Mouse (Mus musculus) thymus, postnatal 14 days (tissue): Measurements from ENCODE around the gene Usp40.
A peak's percentile ranks its signal among the peaks of the same experiment; 100 is the strongest.
"Not testable (repeated sequence)": the region's sequence is repeated elsewhere in the genome, so short reads cannot be mapped to it uniquely, and the experiment has no call there.

ENCODE experiments used
- DNase-seq: peaks from one replicate; pipeline ENCODE4 v3.0.0; 2021

The Usp40 gene

GRCm38 (mm10) chr1:88008211-88008697 lies at the start of gene Usp40:
Gene Usp40, minus strand, starts transcription at chr1:88008551.
- peak; percentile 80 for DNase-seq

GRCm38 (mm10) chr1:88055088-88055487 lies 46.7 kb upstream of the Usp40 start, which contains the start of gene Ugt1a10:
Gene Ugt1a10, plus strand, starts transcription at chr1:88055388.
- DNase-seq, result no peak

- DNase-seq, result not testable (repeated sequence)
Measured at GRCm38 (mm10) chr1:88047408-88047807, 39.1 kb upstream of the Usp40 start.

- DNase-seq, result not testable (repeated sequence)
Measured at GRCm38 (mm10) chr1:88044832-88045437, 36.6 kb upstream of the Usp40 start.

GRCm38 (mm10) chr1:88043044-88043443 lies 34.7 kb upstream of the Usp40 start:
- DNase-seq, result not testable (repeated sequence)

GRCm38 (mm10) chr1:88025244-88025643 lies 16.9 kb upstream of the Usp40 start:
- DNase-seq, result not testable (repeated sequence)

GRCm38 (mm10) chr1:88015371-88015770 lies 7.0 kb upstream of the Usp40 start:
- DNase-seq, result no peak

- no peak for DNase-seq
Measured at GRCm38 (mm10) chr1:88014671-88015070, 6.3 kb upstream of the Usp40 start.

- DNase-seq, result no peak
Measured at GRCm38 (mm10) chr1:88014194-88014593, 5.8 kb upstream of the Usp40 start.

GRCm38 (mm10) chr1:88013726-88014125 lies 5.4 kb upstream of the Usp40 start:
- no peak for DNase-seq

- no peak for DNase-seq
Measured at GRCm38 (mm10) chr1:88009521-88009920, 1.2 kb upstream of the Usp40 start.

GRCm38 (mm10) chr1:88008735-88009134 lies 384 bp upstream of the Usp40 start:
- DNase-seq, result no peak

GRCm38 (mm10) chr1:88007692-88008210 lies 600 bp downstream of the Usp40 start:
- DNase-seq, result no peak

- no peak for DNase-seq
Measured at GRCm38 (mm10) chr1:87992716-87993115, 15.6 kb downstream of the Usp40 start.

- DNase-seq, result no peak
Measured at GRCm38 (mm10) chr1:87982291-87982690, 26.1 kb downstream of the Usp40 start.

GRCm38 (mm10) chr1:87970381-87970780 lies 38.0 kb downstream of the Usp40 start:
- no peak for DNase-seq

GRCm38 (mm10) chr1:87961459-87962167 lies 46.7 kb downstream of the Usp40 start:
- DNase-seq, result no peak

GRCm38 (mm10) chr1:87960752-87961151 lies 47.6 kb downstream of the Usp40 start:
- DNase-seq, result no peak

GRCm38 (mm10) chr1:87959998-87960431 lies 48.3 kb downstream of the Usp40 start:
- no peak for DNase-seq

- no peak for DNase-seq
Measured at GRCm38 (mm10) chr1:87959532-87959931, 48.8 kb downstream of the Usp40 start.

- DNase-seq, result no peak
Measured at GRCm38 (mm10) chr1:87958931-87959330, 49.4 kb downstream of the Usp40 start.

- DNase-seq, result no peak
Measured at GRCm38 (mm10) chr1:87953073-87953472, 55.3 kb downstream of the Usp40 start.

GRCm38 (mm10) chr1:87951641-87952040 lies 56.7 kb downstream of the Usp40 start:
- no peak for DNase-seq

GRCm38 (mm10) chr1:87947681-87948091 lies 60.7 kb downstream of the Usp40 start:
- no peak for DNase-seq
